Mouse (Mus musculus): ENCODE measurements around the gene Grk6. TPM values are rescaled to one million over a fixed set of nuclear protein-coding genes. Genes with fewer than 3 reads are reported as not detected.

Grk6 gene
- polyA plus RNA-seq, 1 experiment from 2014 or later = 24.3 TPM

GRCm38 (mm10) chr13:55443799-55444285 lies 1.0 kb upstream of the Grk6 start:
- peak overlapping the region; percentile 75 for H3K4me2 ChIP-seq
- no peak for ATAC-seq (replicated peaks; ENCODE audit: insufficient number of reproducible peaks, low FRiP score, low TSS enrichment)
- H3K9ac ChIP-seq (ENCODE audit: low read depth, low read length) = peak overlapping the region; percentile 76
- H3K9me3 ChIP-seq (replicated peaks; ENCODE audit: control insufficient read depth, low read length) = no peaks in the 10 kb centered on the region
- no peaks in the 10 kb centered on the region for H3K27me3 ChIP-seq (ENCODE audit: control insufficient read depth, insufficient read depth, low read length)
- H3K4me1 ChIP-seq (ENCODE audit: control insufficient read depth, insufficient read depth, low read length) = peaks cover 16% of the 10 kb centered on the region
- peak overlapping the region; percentile 89 for H3K4me3 ChIP-seq (ENCODE audit: low read depth, low read length)
- peak overlapping the region; percentile 96 for H3K27ac ChIP-seq (ENCODE audit: low read depth, low read length)
- 41% methylated on average over 9 of the region's 9 CpGs for WGBS (ENCODE audit: insufficient replicate concordance)
- no peaks in the 10 kb centered on the region for H3K36me3 ChIP-seq (ENCODE audit: control insufficient read depth, insufficient read depth, low read length)

- Histone ChIP-seq H3K27ac (ENCODE audit: low read depth, low read length) (peak overlapping the region; percentile 96), H3K36me3 (ENCODE audit: control insufficient read depth, insufficient read depth, low read length) (no peaks in the 10 kb centered on the region), H3K27me3 (ENCODE audit: control insufficient read depth, insufficient read depth, low read length) (no peaks in the 10 kb centered on the region), H3K4me1 (ENCODE audit: control insufficient read depth, insufficient read depth, low read length) (peaks cover 16% of the 10 kb centered on the region), H3K4me3 (ENCODE audit: low read depth, low read length) (peak overlapping the region; percentile 89), H3K9me3 (replicated peaks; ENCODE audit: control insufficient read depth, low read length) (no peaks in the 10 kb centered on the region), H3K9ac (ENCODE audit: low read depth, low read length) (peak overlapping the region; percentile 76), H3K4me2 (peak overlapping the region; percentile 75)
- 1% methylated on average over 33 of the region's 33 CpGs for WGBS (ENCODE audit: insufficient replicate concordance)
- peak; percentile 73 for ATAC-seq (replicated peaks; ENCODE audit: insufficient number of reproducible peaks, low FRiP score, low TSS enrichment)
Measured at GRCm38 (mm10) chr13:55444286-55444936, 461 bp upstream of the Grk6 start.

GRCm38 (mm10) chr13:55445361-55446091 lies 654 bp downstream of the Grk6 start:
- Histone ChIP-seq H3K4me3 (ENCODE audit: low read depth, low read length) (peak overlapping the region; percentile 89), H3K27me3 (ENCODE audit: control insufficient read depth, insufficient read depth, low read length) (no peaks in the 10 kb centered on the region), H3K36me3 (ENCODE audit: control insufficient read depth, insufficient read depth, low read length) (peaks cover 3% of the 10 kb centered on the region; the same call in 1 of the 2 replicates), H3K27ac (ENCODE audit: low read depth, low read length) (peak overlapping the region; percentile 96), H3K9me3 (replicated peaks; ENCODE audit: control insufficient read depth, low read length) (no peaks in the 10 kb centered on the region), H3K4me2 (peak overlapping the region; percentile 75), H3K9ac (ENCODE audit: low read depth, low read length) (peak overlapping the region; percentile 93), H3K4me1 (ENCODE audit: control insufficient read depth, insufficient read depth, low read length) (peaks cover 20% of the 10 kb centered on the region)
- ATAC-seq (replicated peaks; ENCODE audit: insufficient number of reproducible peaks, low FRiP score, low TSS enrichment) = no peak
- under 1% methylated on average over 54 of the region's 66 CpGs for WGBS (ENCODE audit: insufficient replicate concordance)

GRCm38 (mm10) chr13:55446483-55447105 lies 1.7 kb downstream of the Grk6 start:
- H3K27ac ChIP-seq (ENCODE audit: low read depth, low read length) = no peak overlapping the region; the same call in 1 of the 2 replicates
- peak overlapping the region; percentile 75 for H3K4me2 ChIP-seq
- H3K4me1 ChIP-seq (ENCODE audit: control insufficient read depth, insufficient read depth, low read length) = peaks cover 20% of the 10 kb centered on the region
- H3K36me3 ChIP-seq (ENCODE audit: control insufficient read depth, insufficient read depth, low read length) = peaks cover 13% of the 10 kb centered on the region
- H3K9me3 ChIP-seq (replicated peaks; ENCODE audit: control insufficient read depth, low read length) = no peaks in the 10 kb centered on the region
- no peaks in the 10 kb centered on the region for H3K27me3 ChIP-seq (ENCODE audit: control insufficient read depth, insufficient read depth, low read length)
- ATAC-seq (replicated peaks; ENCODE audit: insufficient number of reproducible peaks, low FRiP score, low TSS enrichment) = no peak
- H3K9ac ChIP-seq (ENCODE audit: low read depth, low read length) = peak overlapping the region; percentile 93
- WGBS (ENCODE audit: insufficient replicate concordance) = 64% methylated on average over 6 of the region's 6 CpGs
- H3K4me3 ChIP-seq (ENCODE audit: low read depth, low read length) = peak overlapping the region; percentile 89

- H3K4me3 ChIP-seq (ENCODE audit: low read depth, low read length) = no peak overlapping the region
- ATAC-seq (replicated peaks; ENCODE audit: insufficient number of reproducible peaks, low FRiP score, low TSS enrichment) = no peak
Measured at GRCm38 (mm10) chr13:55447543-55447943, 2.7 kb downstream of the Grk6 start.

GRCm38 (mm10) chr13:55448131-55448530 lies 3.3 kb downstream of the Grk6 start:
- no peak overlapping the region for H3K9ac ChIP-seq (ENCODE audit: low read depth, low read length)
- no peaks in the 10 kb centered on the region for H3K9me3 ChIP-seq (replicated peaks; ENCODE audit: control insufficient read depth, low read length)
- no peak for ATAC-seq (replicated peaks; ENCODE audit: insufficient number of reproducible peaks, low FRiP score, low TSS enrichment)
- no peak overlapping the region for H3K4me3 ChIP-seq (ENCODE audit: low read depth, low read length)
- H3K4me2 ChIP-seq = no peak overlapping the region
- no peaks in the 10 kb centered on the region for H3K27me3 ChIP-seq (ENCODE audit: control insufficient read depth, insufficient read depth, low read length)
- no peak overlapping the region for H3K27ac ChIP-seq (ENCODE audit: low read depth, low read length)
- WGBS (ENCODE audit: insufficient replicate concordance) = 92% methylated on average over 5 of the region's 5 CpGs
- H3K4me1 ChIP-seq (ENCODE audit: control insufficient read depth, insufficient read depth, low read length) = peaks cover 20% of the 10 kb centered on the region
- peaks cover 27% of the 10 kb centered on the region for H3K36me3 ChIP-seq (ENCODE audit: control insufficient read depth, insufficient read depth, low read length)

More at GRCm38 (mm10) chr13:55447543-55447943, 2.7 kb downstream of the Grk6 start:
- Histone ChIP-seq H3K36me3 (ENCODE audit: control insufficient read depth, insufficient read depth, low read length) (peaks cover 22% of the 10 kb centered on the region), H3K4me1 (ENCODE audit: control insufficient read depth, insufficient read depth, low read length) (peaks cover 20% of the 10 kb centered on the region), H3K9me3 (replicated peaks; ENCODE audit: control insufficient read depth, low read length) (no peaks in the 10 kb centered on the region), H3K4me2 (peak overlapping the region; percentile 75), H3K9ac (ENCODE audit: low read depth, low read length) (0 out of 2 replicates have a peak overlapping the region, but pooled peaks have one; percentile 28), H3K27ac (ENCODE audit: low read depth, low read length) (no peak overlapping the region), H3K27me3 (ENCODE audit: control insufficient read depth, insufficient read depth, low read length) (no peaks in the 10 kb centered on the region)
- WGBS (ENCODE audit: insufficient replicate concordance) = 64% methylated on average over 3 of the region's 3 CpGs

- Histone ChIP-seq H3K9ac (ENCODE audit: low read depth, low read length) (no peak overlapping the region), H3K4me1 (ENCODE audit: control insufficient read depth, insufficient read depth, low read length) (peaks cover 20% of the 10 kb centered on the region), H3K27ac (ENCODE audit: low read depth, low read length) (no peak overlapping the region), H3K4me2 (no peak overlapping the region), H3K4me3 (ENCODE audit: low read depth, low read length) (no peak overlapping the region), H3K9me3 (replicated peaks; ENCODE audit: control insufficient read depth, low read length) (no peaks in the 10 kb centered on the region), H3K36me3 (ENCODE audit: control insufficient read depth, insufficient read depth, low read length) (peaks cover 33% of the 10 kb centered on the region), H3K27me3 (ENCODE audit: control insufficient read depth, insufficient read depth, low read length) (no peaks in the 10 kb centered on the region)
- ATAC-seq (replicated peaks; ENCODE audit: insufficient number of reproducible peaks, low FRiP score, low TSS enrichment) = no peak
- WGBS (ENCODE audit: insufficient replicate concordance) = 89% methylated on average over 9 of the region's 9 CpGs
Measured at GRCm38 (mm10) chr13:55449205-55449604, 4.3 kb downstream of the Grk6 start.

- no peak overlapping the region for H3K27ac ChIP-seq (ENCODE audit: low read depth, low read length)
- no peak overlapping the region for H3K9ac ChIP-seq (ENCODE audit: low read depth, low read length)
- H3K4me2 ChIP-seq = no peak overlapping the region
- peaks cover 34% of the 10 kb centered on the region for H3K36me3 ChIP-seq (ENCODE audit: control insufficient read depth, insufficient read depth, low read length)
- WGBS (ENCODE audit: insufficient replicate concordance) = 92% methylated on average over 17 of the region's 17 CpGs
- no peaks in the 10 kb centered on the region for H3K27me3 ChIP-seq (ENCODE audit: control insufficient read depth, insufficient read depth, low read length)
- H3K4me3 ChIP-seq (ENCODE audit: low read depth, low read length) = no peak overlapping the region
- H3K9me3 ChIP-seq (replicated peaks; ENCODE audit: control insufficient read depth, low read length) = no peaks in the 10 kb centered on the region
- H3K4me1 ChIP-seq (ENCODE audit: control insufficient read depth, insufficient read depth, low read length) = peaks cover 20% of the 10 kb centered on the region
- ATAC-seq (replicated peaks; ENCODE audit: insufficient number of reproducible peaks, low FRiP score, low TSS enrichment) = no peak
Measured at GRCm38 (mm10) chr13:55449679-55450441, 5.0 kb downstream of the Grk6 start.
